Mouse (Mus musculus): ENCODE measurements around the gene Cdkl3. TPM values are rescaled to one million over a fixed set of nuclear protein-coding genes. Genes with fewer than 3 reads are reported as not detected.
A peak's percentile ranks its signal among the peaks of the same experiment; 100 is the strongest.

Cdkl3 gene
- polyA plus RNA-seq, 1 experiment: 13.1 TPM

GRCm38 (mm10) chr11:52043224-52043623 is 39.2 kb downstream of the Cdkl3 start:
- Histone ChIP-seq H3K27ac (ENCODE audit: insufficient read depth, low read length) (no peak overlapping the region), H3K4me3 (ENCODE audit: insufficient read depth, low read length) (no peak overlapping the region), H3K4me1 (ENCODE audit: control insufficient read depth, insufficient read depth, low read length) (no peaks in the 10 kb centered on the region)
- TF ChIP-seq CTCF (IDR thresholded peaks at IDR 0.05; ENCODE audit: extremely low read depth, insufficient read depth, low read length): peak; percentile 42
- no peak for TF ChIP-seq POLR2A (IDR thresholded peaks at IDR 0.05; ENCODE audit: extremely low read depth, insufficient read depth, low read length)

- H3K4me3 ChIP-seq (ENCODE audit: insufficient read depth, low read length): no peak overlapping the region
- no peak overlapping the region for H3K27ac ChIP-seq (ENCODE audit: insufficient read depth, low read length)
- no peaks in the 10 kb centered on the region for H3K4me1 ChIP-seq (ENCODE audit: control insufficient read depth, insufficient read depth, low read length)
- TF ChIP-seq POLR2A (IDR thresholded peaks at IDR 0.05; ENCODE audit: extremely low read depth, insufficient read depth, low read length) (no peak), CTCF (IDR thresholded peaks at IDR 0.05; ENCODE audit: extremely low read depth, insufficient read depth, low read length) (no peak)
These were observed 40.1 kb downstream of the Cdkl3 start for GRCm38 (mm10) chr11:52044156-52044555.

- Histone ChIP-seq H3K4me1 (ENCODE audit: control insufficient read depth, insufficient read depth, low read length) (no peaks in the 10 kb centered on the region), H3K4me3 (ENCODE audit: insufficient read depth, low read length) (no peak overlapping the region), H3K27ac (ENCODE audit: insufficient read depth, low read length) (no peak overlapping the region)
- TF ChIP-seq POLR2A (IDR thresholded peaks at IDR 0.05; ENCODE audit: extremely low read depth, insufficient read depth, low read length) (no peak), CTCF (IDR thresholded peaks at IDR 0.05; ENCODE audit: extremely low read depth, insufficient read depth, low read length) (no peak)
These were observed 42.6 kb downstream of the Cdkl3 start for GRCm38 (mm10) chr11:52046446-52047165.

- Histone ChIP-seq H3K4me1 (ENCODE audit: control insufficient read depth, insufficient read depth, low read length) (no peaks in the 10 kb centered on the region), H3K4me3 (ENCODE audit: insufficient read depth, low read length) (no peak overlapping the region), H3K27ac (ENCODE audit: insufficient read depth, low read length) (no peak overlapping the region)
- TF ChIP-seq POLR2A (IDR thresholded peaks at IDR 0.05; ENCODE audit: extremely low read depth, insufficient read depth, low read length) (no peak), CTCF (IDR thresholded peaks at IDR 0.05; ENCODE audit: extremely low read depth, insufficient read depth, low read length) (no peak)
These were observed 49.4 kb downstream of the Cdkl3 start for GRCm38 (mm10) chr11:52053371-52053770.

GRCm38 (mm10) chr11:52054728-52055127 is 50.7 kb downstream of the Cdkl3 start:
- no peak for TF ChIP-seq POLR2A (IDR thresholded peaks at IDR 0.05; ENCODE audit: extremely low read depth, insufficient read depth, low read length)
- no peak for TF ChIP-seq CTCF (IDR thresholded peaks at IDR 0.05; ENCODE audit: extremely low read depth, insufficient read depth, low read length)
- H3K4me1 ChIP-seq (ENCODE audit: control insufficient read depth, insufficient read depth, low read length): no peaks in the 10 kb centered on the region
- no peak overlapping the region for H3K4me3 ChIP-seq (ENCODE audit: insufficient read depth, low read length)
- H3K27ac ChIP-seq (ENCODE audit: insufficient read depth, low read length): no peak overlapping the region

- Histone ChIP-seq H3K4me1 (ENCODE audit: control insufficient read depth, insufficient read depth, low read length) (no peaks in the 10 kb centered on the region), H3K4me3 (ENCODE audit: insufficient read depth, low read length) (no peak overlapping the region), H3K27ac (ENCODE audit: insufficient read depth, low read length) (no peak overlapping the region)
- TF ChIP-seq CTCF (IDR thresholded peaks at IDR 0.05; ENCODE audit: extremely low read depth, insufficient read depth, low read length) (no peak), POLR2A (IDR thresholded peaks at IDR 0.05; ENCODE audit: extremely low read depth, insufficient read depth, low read length) (no peak)
These were observed 52.2 kb downstream of the Cdkl3 start for GRCm38 (mm10) chr11:52056198-52056597.

- TF ChIP-seq CTCF (IDR thresholded peaks at IDR 0.05; ENCODE audit: extremely low read depth, insufficient read depth, low read length): no peak
- no peak for TF ChIP-seq POLR2A (IDR thresholded peaks at IDR 0.05; ENCODE audit: extremely low read depth, insufficient read depth, low read length)
- Histone ChIP-seq H3K4me1 (ENCODE audit: control insufficient read depth, insufficient read depth, low read length) (no peaks in the 10 kb centered on the region), H3K4me3 (ENCODE audit: insufficient read depth, low read length) (no peak overlapping the region), H3K27ac (ENCODE audit: insufficient read depth, low read length) (no peak overlapping the region)
These were observed 55.0 kb downstream of the Cdkl3 start for GRCm38 (mm10) chr11:52059001-52059400.

GRCm38 (mm10) chr11:52060315-52060714 is 56.3 kb downstream of the Cdkl3 start:
- H3K4me1 ChIP-seq (ENCODE audit: control insufficient read depth, insufficient read depth, low read length): no peaks in the 10 kb centered on the region
- no peak overlapping the region for H3K4me3 ChIP-seq (ENCODE audit: insufficient read depth, low read length)
- TF ChIP-seq CTCF (IDR thresholded peaks at IDR 0.05; ENCODE audit: extremely low read depth, insufficient read depth, low read length) (no peak), POLR2A (IDR thresholded peaks at IDR 0.05; ENCODE audit: extremely low read depth, insufficient read depth, low read length) (no peak)
- no peak overlapping the region for H3K27ac ChIP-seq (ENCODE audit: insufficient read depth, low read length)

- Histone ChIP-seq H3K27ac (ENCODE audit: insufficient read depth, low read length) (no peak overlapping the region), H3K4me3 (ENCODE audit: insufficient read depth, low read length) (no peak overlapping the region)
These were observed 58.4 kb downstream of the Cdkl3 start for GRCm38 (mm10) chr11:52062406-52062805.

GRCm38 (mm10) chr11:52064398-52064797 is 60.4 kb downstream of the Cdkl3 start:
- TF ChIP-seq CTCF (IDR thresholded peaks at IDR 0.05; ENCODE audit: extremely low read depth, insufficient read depth, low read length): no peak
- TF ChIP-seq POLR2A (IDR thresholded peaks at IDR 0.05; ENCODE audit: extremely low read depth, insufficient read depth, low read length): no peak
- H3K4me1 ChIP-seq (ENCODE audit: control insufficient read depth, insufficient read depth, low read length): no peaks in the 10 kb centered on the region
- no peak overlapping the region for H3K4me3 ChIP-seq (ENCODE audit: insufficient read depth, low read length)
- H3K27ac ChIP-seq (ENCODE audit: insufficient read depth, low read length): no peak overlapping the region

More at GRCm38 (mm10) chr11:52062406-52062805, 58.4 kb downstream of the Cdkl3 start:
- TF ChIP-seq CTCF (IDR thresholded peaks at IDR 0.05; ENCODE audit: extremely low read depth, insufficient read depth, low read length): no peak
- TF ChIP-seq POLR2A (IDR thresholded peaks at IDR 0.05; ENCODE audit: extremely low read depth, insufficient read depth, low read length): no peak
- H3K4me1 ChIP-seq (ENCODE audit: control insufficient read depth, insufficient read depth, low read length): no peaks in the 10 kb centered on the region

All from cortical plate, adult 2 months (tissue).